Mouse (Mus musculus): ENCODE results near the gene Nckap5l.

GRCm38 (mm10) chr15:99423131-99423530, 34.4 kb downstream of the Nckap5l start:
- no peak for TF ChIP-seq CTCF (IDR thresholded peaks at IDR 0.05; ENCODE audit: control insufficient read depth, insufficient read depth, low read length)
- TF ChIP-seq POLR2A (IDR thresholded peaks at IDR 0.05; ENCODE audit: borderline replicate concordance, control insufficient read depth, low read depth, low read length) = no peak

Measured in bone marrow, adult 2 months (tissue).